Mouse (Mus musculus) lung, adult 2 months (tissue): ENCODE results near the gene Qser1.

Source experiments
- CTCF ChIP-seq: fragments of 200-500 bp; IDR thresholded peaks from 2 replicates; pipeline ENCODE4 v1.5.1; 2011; ENCODE audit warnings: mild to moderate bottlenecking, low read length, control low read depth; ENCODE audit not compliant: insufficient read depth
- POLR2A ChIP-seq: fragments of 200-500 bp; IDR thresholded peaks from 2 replicates; pipeline ENCODE4 v1.6.1; 2011; ENCODE audit warnings: low read depth, mild to moderate bottlenecking, control low read depth, low read length, borderline replicate concordance; ENCODE audit errors: extremely low read depth

DNA sequence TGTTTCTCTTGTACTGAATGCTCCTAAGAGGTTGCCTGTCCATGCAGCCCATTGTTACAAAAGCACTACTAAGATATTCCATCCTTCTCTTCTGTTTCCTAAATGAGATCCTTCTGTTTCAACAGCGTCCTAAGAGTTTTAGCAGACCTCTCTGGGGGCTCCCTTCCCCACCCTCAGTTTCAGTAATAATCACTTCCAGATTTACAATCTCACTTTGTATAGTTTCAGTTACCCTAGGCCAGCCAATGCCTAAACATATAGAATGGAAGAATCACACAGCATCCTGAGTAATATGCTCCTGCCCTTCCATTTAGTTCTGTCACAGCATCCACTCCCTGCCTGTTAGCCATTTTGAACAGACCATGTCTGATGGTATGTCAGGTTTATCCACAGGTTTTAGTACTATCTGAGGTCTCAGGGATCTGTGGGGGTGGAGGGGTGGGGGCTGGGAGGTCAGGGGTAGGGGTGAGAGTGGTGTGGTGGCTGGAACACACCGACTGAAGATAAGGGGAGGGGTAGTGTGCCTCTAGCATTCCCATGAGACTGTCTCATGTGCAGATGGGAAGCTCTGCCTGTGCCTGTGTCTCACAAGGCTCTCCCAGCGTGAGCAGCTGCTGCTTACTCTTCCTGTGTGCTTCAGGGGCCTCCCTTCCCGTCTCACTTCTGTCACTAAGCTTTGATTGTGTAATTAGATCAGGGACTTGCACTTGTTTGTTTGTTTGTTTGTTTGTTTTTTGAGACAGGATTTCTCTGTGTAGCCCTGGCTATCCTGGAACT, 30.3 kb upstream of the Qser1 start:
- TF ChIP-seq CTCF (no peak), POLR2A (no peak)
